Mouse (Mus musculus) ES-Bruce4 (cell line): ENCODE results near the gene Zkscan6. TPM values are rescaled to one million over a fixed set of nuclear protein-coding genes. Genes with fewer than 3 reads are reported as not detected.
A peak's percentile ranks its signal among the peaks of the same experiment; 100 is the strongest.

Experiments
- H3K27ac ChIP-seq: 2 replicates; pipeline ENCODE4 v1.5.1; 2012; ENCODE audit warnings: low read length, inconsistent platforms; ENCODE audit not compliant: insufficient read depth
- H3K27me3 ChIP-seq: 2 replicates; pipeline ENCODE4 v1.6.1; 2012; ENCODE audit warnings: mild to moderate bottlenecking, low read length, inconsistent platforms; ENCODE audit not compliant: control insufficient read depth, poor library complexity, insufficient read depth, severe bottlenecking
- H3K36me3 ChIP-seq: 2 replicates; pipeline ENCODE4 v1.6.1; 2012; ENCODE audit warnings: inconsistent platforms, mild to moderate bottlenecking, low read length, moderate library complexity; ENCODE audit not compliant: control insufficient read depth, poor library complexity, insufficient read depth, severe bottlenecking
- H3K4me1 ChIP-seq: one replicate; pipeline ENCODE4 v1.8.1; 2011; ENCODE audit warnings: low read length; ENCODE audit not compliant: control insufficient read depth, insufficient read depth
- H3K4me3 ChIP-seq: 2 replicates; pipeline ENCODE4 v1.5.1; 2011; ENCODE audit warnings: low read depth, mild to moderate bottlenecking, low read length
- H3K9ac ChIP-seq: 2 replicates; pipeline ENCODE4 v1.6.1; 2012; ENCODE audit warnings: low read depth, mild to moderate bottlenecking, inconsistent platforms; ENCODE audit not compliant: poor library complexity, severe bottlenecking
- H3K9me3 ChIP-seq: replicated peaks from 2 replicates; pipeline ENCODE4 v1.6.1; 2012; ENCODE audit warnings: mild to moderate bottlenecking, low read length, inconsistent platforms; ENCODE audit not compliant: control insufficient read depth, poor library complexity, insufficient read depth, severe bottlenecking
- CTCF ChIP-seq: IDR thresholded peaks from one replicate; pipeline ENCODE4 v1.8.1; 2011; ENCODE audit warnings: low read depth, low read length
- EP300 ChIP-seq: IDR thresholded peaks from 2 replicates; pipeline ENCODE4 v1.6.1; 2011; ENCODE audit warnings: low read depth, low read length; ENCODE audit not compliant: insufficient read depth
- POLR2A ChIP-seq: IDR thresholded peaks from one replicate; pipeline ENCODE4 v1.8.1; 2011; ENCODE audit warnings: low read length; ENCODE audit not compliant: insufficient read depth
- polyA plus RNA-seq: library from polyadenylated mRNA; stranded (reverse); fragments of >200 nt; gene quantifications from 2 replicates; pipeline ENCODE4 v1.2.4, GENCODE M21; 2011; ENCODE audit warnings: low read depth; ENCODE audit not compliant: missing spikeins, insufficient read depth, insufficient read length

The Zkscan6 gene
- polyA plus RNA-seq, 1 experiment: 6.7 TPM

DNA sequence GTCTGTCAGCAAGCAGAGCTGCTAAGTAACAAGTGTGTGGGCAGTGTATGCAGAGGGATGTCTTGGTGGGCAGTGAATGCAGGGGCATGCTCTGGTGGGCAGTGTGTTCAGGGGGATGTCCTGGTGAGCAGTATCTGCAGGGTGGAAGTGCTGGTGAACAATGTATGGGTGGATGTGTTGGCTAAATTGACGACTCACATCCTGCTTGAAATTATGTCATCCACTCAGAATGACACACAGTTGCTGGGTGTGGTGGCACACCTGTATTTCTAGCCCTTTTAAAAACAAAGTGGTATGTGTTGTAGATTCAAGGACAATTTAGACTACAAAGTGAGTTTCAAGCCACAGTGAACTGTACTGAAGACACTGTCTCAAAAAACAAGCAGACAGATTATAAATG lies 11.2 kb downstream of the Zkscan6 start:
- Histone ChIP-seq H3K4me3 (no peak overlapping the region), H3K36me3 (peaks cover 8% of the 10 kb centered on the region), H3K9me3 (no peaks in the 10 kb centered on the region), H3K4me1 (no peaks in the 10 kb centered on the region), H3K27ac (no peak overlapping the region), H3K27me3 (no peaks in the 10 kb centered on the region), H3K9ac (no peak overlapping the region)
- no peak for TF ChIP-seq CTCF

DNA sequence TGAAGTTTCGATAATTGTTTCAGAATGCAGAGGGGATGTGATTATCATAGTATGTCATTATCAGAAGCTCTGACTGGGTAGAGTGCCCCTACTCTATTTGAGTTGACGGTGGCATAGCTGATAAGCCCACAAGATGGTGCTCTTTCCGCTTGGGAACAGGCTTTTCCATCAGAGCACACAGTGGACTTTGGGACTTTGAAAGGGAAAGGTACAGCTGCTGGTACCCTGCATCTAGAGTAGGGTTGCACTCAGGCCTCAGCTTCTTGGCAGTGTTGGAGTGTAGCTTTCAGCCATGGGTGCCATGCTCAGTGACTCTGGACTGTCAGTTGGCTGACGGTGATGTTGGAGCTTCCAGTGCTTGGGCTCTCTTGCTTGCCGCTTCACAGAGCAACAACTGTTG lies 13.3 kb downstream of the Zkscan6 start:
- Histone ChIP-seq H3K27ac (no peak overlapping the region), H3K9me3 (no peaks in the 10 kb centered on the region), H3K9ac (no peak overlapping the region), H3K4me1 (no peaks in the 10 kb centered on the region), H3K27me3 (no peaks in the 10 kb centered on the region), H3K36me3 (peaks cover 2% of the 10 kb centered on the region; the same call in 1 of the 2 replicates), H3K4me3 (no peak overlapping the region)
- TF ChIP-seq EP300: no peak
- TF ChIP-seq CTCF: peak; percentile 6

DNA sequence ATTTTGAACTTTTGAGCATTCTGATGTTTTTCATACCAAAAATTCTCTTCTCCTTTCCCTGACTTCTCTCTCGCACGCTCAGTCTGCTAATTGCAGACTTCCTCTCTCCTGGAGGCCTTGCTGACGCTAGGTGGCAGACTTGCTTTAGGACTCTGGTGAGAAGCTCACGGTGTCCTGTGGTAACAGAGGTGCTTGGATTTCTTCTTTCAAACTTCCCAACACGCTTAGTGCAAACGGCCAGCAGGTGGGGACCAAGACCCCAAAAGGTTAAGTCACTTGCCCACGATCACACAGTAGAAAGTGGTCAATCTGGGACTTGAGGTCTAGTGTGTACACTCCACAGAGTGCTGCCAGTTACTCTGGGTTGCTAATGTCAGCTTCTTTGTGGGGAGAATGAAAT lies 13.9 kb downstream of the Zkscan6 start:
- Histone ChIP-seq H3K9ac (no peak overlapping the region), H3K36me3 (no peaks in the 10 kb centered on the region; the same call in 1 of the 2 replicates), H3K4me3 (no peak overlapping the region), H3K27ac (no peak overlapping the region), H3K27me3 (no peaks in the 10 kb centered on the region), H3K9me3 (no peaks in the 10 kb centered on the region), H3K4me1 (no peaks in the 10 kb centered on the region)
- peak; percentile 83 for TF ChIP-seq CTCF
- TF ChIP-seq POLR2A: no peak

DNA sequence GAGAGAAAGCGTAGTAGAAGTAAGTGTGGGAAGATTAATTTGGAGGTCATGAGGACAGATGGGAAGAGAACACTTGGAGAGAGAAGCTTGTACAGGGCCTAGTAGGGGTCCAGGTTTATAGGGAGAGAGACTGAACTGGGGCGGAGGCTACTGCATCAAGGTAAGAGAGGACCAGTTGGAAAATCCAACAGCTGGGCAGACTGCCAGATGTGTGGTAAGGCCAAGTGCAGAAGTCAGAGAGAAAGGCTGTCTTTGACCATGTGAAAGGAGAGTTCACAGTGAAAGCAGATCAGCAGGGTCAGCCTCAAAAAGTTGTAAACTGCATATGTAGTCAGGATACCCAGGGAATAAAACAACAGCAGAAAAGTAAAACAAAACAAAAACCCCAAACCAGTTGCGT lies 17.6 kb downstream of the Zkscan6 start:
- Histone ChIP-seq H3K36me3 (peaks cover 2% of the 10 kb centered on the region), H3K9ac (no peak overlapping the region), H3K27ac (no peak overlapping the region), H3K4me1 (no peaks in the 10 kb centered on the region), H3K4me3 (no peak overlapping the region), H3K27me3 (no peaks in the 10 kb centered on the region), H3K9me3 (no peaks in the 10 kb centered on the region)
- TF ChIP-seq POLR2A (no peak), CTCF (no peak), EP300 (no peak)

DNA sequence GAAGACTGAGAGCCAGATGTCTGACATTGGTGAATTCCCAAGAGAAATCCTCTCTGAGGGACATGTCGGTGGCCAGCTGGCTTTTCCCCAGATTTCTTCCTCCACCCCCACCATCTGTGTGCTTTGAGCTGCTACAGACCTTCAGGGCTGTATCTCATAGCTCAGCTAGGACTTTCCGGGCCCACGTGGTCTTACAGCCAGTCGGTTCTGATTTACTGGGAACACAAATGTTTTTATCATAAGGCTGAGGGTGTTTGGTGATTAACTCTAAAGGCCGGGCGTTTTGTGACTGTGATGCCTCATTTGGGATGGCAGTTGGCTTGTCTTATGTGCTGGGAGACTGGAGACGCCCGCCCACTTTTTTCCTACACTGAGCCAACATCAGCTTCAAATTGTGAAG lies 32.0 kb downstream of the Zkscan6 start:
- H3K4me3 ChIP-seq: no peak overlapping the region
- no peaks in the 10 kb centered on the region for H3K9me3 ChIP-seq
- no peaks in the 10 kb centered on the region for H3K36me3 ChIP-seq
- H3K27me3 ChIP-seq: no peaks in the 10 kb centered on the region
- TF ChIP-seq EP300 (no peak), CTCF (no peak), POLR2A (no peak)
- no peak overlapping the region for H3K9ac ChIP-seq
- no peak overlapping the region for H3K27ac ChIP-seq
- H3K4me1 ChIP-seq: no peaks in the 10 kb centered on the region

DNA sequence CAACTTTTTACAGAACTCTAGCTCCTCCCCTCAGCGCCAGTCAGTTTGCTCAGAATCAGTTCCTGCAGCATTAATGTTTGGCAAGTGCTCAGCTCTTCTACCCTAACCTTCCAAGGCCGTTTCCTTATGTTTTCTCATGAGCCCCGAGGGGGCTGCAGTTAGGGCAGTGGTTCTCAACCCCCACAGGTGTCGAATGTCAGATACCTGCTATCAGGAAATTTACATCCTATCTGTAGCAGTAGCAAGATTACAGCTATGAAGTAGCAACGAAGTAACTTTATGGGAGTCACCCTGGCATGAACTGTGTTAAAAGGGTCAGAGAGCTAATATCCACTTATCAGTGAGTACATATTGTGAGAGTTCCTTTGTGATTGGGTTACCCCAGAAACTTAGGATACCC lies 39.5 kb downstream of the Zkscan6 start:
- Histone ChIP-seq H3K36me3 (no peaks in the 10 kb centered on the region), H3K4me1 (no peaks in the 10 kb centered on the region), H3K9me3 (no peaks in the 10 kb centered on the region), H3K9ac (no peak overlapping the region), H3K27ac (no peak overlapping the region), H3K27me3 (no peaks in the 10 kb centered on the region), H3K4me3 (no peak overlapping the region)
- TF ChIP-seq CTCF (no peak), POLR2A (no peak), EP300 (no peak)

DNA sequence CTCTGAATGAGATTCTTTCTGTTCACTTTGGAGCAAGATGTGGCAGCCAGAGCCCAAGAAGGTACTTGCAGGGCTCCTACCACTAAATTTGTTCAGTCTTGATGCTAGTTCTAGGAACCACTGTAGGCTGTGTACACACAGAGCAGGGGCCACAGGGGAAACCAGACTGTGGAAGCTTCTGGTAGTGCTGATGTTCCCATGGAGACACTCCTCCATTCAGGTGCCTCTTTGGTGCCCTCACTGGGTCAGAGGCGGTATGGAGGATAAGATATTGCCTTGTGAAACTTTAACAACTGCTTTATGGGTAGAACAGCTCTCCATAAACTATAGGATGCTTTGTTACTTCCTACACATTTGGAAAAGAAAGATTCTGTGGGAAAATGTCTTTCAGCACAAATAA lies 45.1 kb downstream of the Zkscan6 start:
- H3K4me3 ChIP-seq: no peak overlapping the region
- H3K36me3 ChIP-seq: no peaks in the 10 kb centered on the region
- no peak overlapping the region for H3K27ac ChIP-seq
- TF ChIP-seq POLR2A: no peak
- no peak for TF ChIP-seq CTCF
- TF ChIP-seq EP300: no peak
- no peak overlapping the region for H3K9ac ChIP-seq
- H3K4me1 ChIP-seq: no peaks in the 10 kb centered on the region
- H3K27me3 ChIP-seq: no peaks in the 10 kb centered on the region
- H3K9me3 ChIP-seq: no peaks in the 10 kb centered on the region
